Mouse (Mus musculus): ENCODE data around the gene Bbs7. TPM values are rescaled to one million over a fixed set of nuclear protein-coding genes. Genes with fewer than 3 reads are reported as not detected.
"Not testable (repeated sequence)": the region's sequence is repeated elsewhere in the genome, so short reads cannot be mapped to it uniquely, and the experiment has no call there.

Bbs7 gene
- total and polyA plus RNA-seq, 2 experiments = 0.65 to 6.1 TPM

- 18% methylated on average over 4 of the region's 4 CpGs for WGBS
- Histone ChIP-seq H3K4me1 (ENCODE audit: control insufficient read depth, insufficient read depth, low read length) (no peaks in the 10 kb centered on the region), H3K27ac (replicated peaks; ENCODE audit: insufficient read depth, low read depth, low read length) (no peak overlapping the region), H3K9ac (ENCODE audit: low read depth, low read length) (no peak overlapping the region), H3K4me3 (ENCODE audit: insufficient read depth, low read depth, low read length) (no peak overlapping the region), H3K27me3 (ENCODE audit: control insufficient read depth, insufficient read depth, low read length) (no peaks in the 10 kb centered on the region), H3K36me3 (ENCODE audit: control insufficient read depth, insufficient read depth, low read length) (no peaks in the 10 kb centered on the region), H3K79me2 (ENCODE audit: control insufficient read depth, insufficient read depth, low read length) (no peaks in the 10 kb centered on the region)
- peak; percentile 8 for DNase-seq (ENCODE audit: extremely low read depth, low read depth, low spot score)
- TF ChIP-seq POLR2A (IDR thresholded peaks at IDR 0.05; ENCODE audit: extremely low read depth, insufficient read depth, low read length) = no peak
- TF ChIP-seq CTCF (IDR thresholded peaks at IDR 0.05; ENCODE audit: low read depth, low read length) = peak; percentile 61
These were observed 22.2 kb upstream of the Bbs7 start for GRCm38 (mm10) chr3:36635449-36635848.

DNA sequence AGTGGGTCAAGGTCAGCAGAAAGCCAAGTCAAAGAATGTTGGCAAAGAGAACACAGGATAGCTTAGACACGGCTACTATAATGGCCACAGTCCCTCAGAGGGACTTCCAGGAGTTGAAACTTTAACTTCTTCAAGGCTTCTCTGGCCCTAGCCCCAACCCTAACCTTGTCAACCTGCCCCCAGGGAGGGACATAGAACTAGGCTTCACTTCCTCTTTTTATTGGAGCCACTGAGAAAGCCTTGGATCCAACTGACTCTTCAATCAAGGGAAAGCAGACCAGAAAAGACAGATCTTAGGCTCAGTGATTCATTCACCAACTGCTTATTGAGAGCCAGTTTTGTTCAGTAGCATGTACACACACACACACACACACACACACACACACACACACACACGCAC, 13.5 kb upstream of the Bbs7 start:
- no peaks in the 10 kb centered on the region for H3K4me1 ChIP-seq (ENCODE audit: control insufficient read depth, insufficient read depth, low read length)

GRCm38 (mm10) chr3:36618181-36618580, 4.9 kb upstream of the Bbs7 start:
- Histone ChIP-seq H3K9ac (ENCODE audit: low read depth, low read length) (no peak overlapping the region), H3K4me3 (ENCODE audit: insufficient read depth, low read depth, low read length) (no peak overlapping the region), H3K79me2 (ENCODE audit: control insufficient read depth, insufficient read depth, low read length) (no peaks in the 10 kb centered on the region), H3K4me1 (ENCODE audit: control insufficient read depth, insufficient read depth, low read length) (peaks cover 2% of the 10 kb centered on the region; the same call in 1 of the 2 replicates), H3K27ac (replicated peaks; ENCODE audit: insufficient read depth, low read depth, low read length) (no peak overlapping the region), H3K36me3 (ENCODE audit: control insufficient read depth, insufficient read depth, low read length) (no peaks in the 10 kb centered on the region), H3K27me3 (ENCODE audit: control insufficient read depth, insufficient read depth, low read length) (no peaks in the 10 kb centered on the region)
- no peak for DNase-seq (ENCODE audit: extremely low read depth, low read depth, low spot score)
- 35% methylated on average over 7 of the region's 7 CpGs for WGBS
- TF ChIP-seq POLR2A (IDR thresholded peaks at IDR 0.05; ENCODE audit: extremely low read depth, insufficient read depth, low read length) (no peak), CTCF (IDR thresholded peaks at IDR 0.05; ENCODE audit: low read depth, low read length) (no peak)

More for the DNA sequence above, 13.5 kb upstream of the Bbs7 start:
- TF ChIP-seq POLR2A (IDR thresholded peaks at IDR 0.05; ENCODE audit: extremely low read depth, insufficient read depth, low read length) = no peak
- no peak for TF ChIP-seq CTCF (IDR thresholded peaks at IDR 0.05; ENCODE audit: low read depth, low read length)
- no peaks in the 10 kb centered on the region for H3K36me3 ChIP-seq (ENCODE audit: control insufficient read depth, insufficient read depth, low read length)
- no peaks in the 10 kb centered on the region for H3K27me3 ChIP-seq (ENCODE audit: control insufficient read depth, insufficient read depth, low read length)
- H3K4me3 ChIP-seq (ENCODE audit: insufficient read depth, low read depth, low read length) = no peak overlapping the region
- no peak for DNase-seq (ENCODE audit: extremely low read depth, low read depth, low spot score)
- no peak overlapping the region for H3K27ac ChIP-seq (replicated peaks; ENCODE audit: insufficient read depth, low read depth, low read length)
- 72% methylated on average over 2 of the region's 2 CpGs for WGBS
- no peak overlapping the region for H3K9ac ChIP-seq (ENCODE audit: low read depth, low read length)
- H3K79me2 ChIP-seq (ENCODE audit: control insufficient read depth, insufficient read depth, low read length) = no peaks in the 10 kb centered on the region

GRCm38 (mm10) chr3:36613908-36614255, 605 bp upstream of the Bbs7 start:
- no peaks in the 10 kb centered on the region for H3K27me3 ChIP-seq (ENCODE audit: control insufficient read depth, insufficient read depth, low read length)
- H3K4me3 ChIP-seq (ENCODE audit: insufficient read depth, low read depth, low read length) = no peak overlapping the region
- H3K9ac ChIP-seq (ENCODE audit: low read depth, low read length) = no peak overlapping the region
- no peaks in the 10 kb centered on the region for H3K36me3 ChIP-seq (ENCODE audit: control insufficient read depth, insufficient read depth, low read length)
- no peak overlapping the region for H3K27ac ChIP-seq (replicated peaks; ENCODE audit: insufficient read depth, low read depth, low read length)
- no peak for TF ChIP-seq CTCF (IDR thresholded peaks at IDR 0.05; ENCODE audit: low read depth, low read length)
- no peak for TF ChIP-seq POLR2A (IDR thresholded peaks at IDR 0.05; ENCODE audit: extremely low read depth, insufficient read depth, low read length)
- H3K4me1 ChIP-seq (ENCODE audit: control insufficient read depth, insufficient read depth, low read length) = peaks cover 3% of the 10 kb centered on the region; the same call in 1 of the 2 replicates
- 58% methylated on average over 5 of the region's 5 CpGs for WGBS
- no peaks in the 10 kb centered on the region for H3K79me2 ChIP-seq (ENCODE audit: control insufficient read depth, insufficient read depth, low read length)
- no peak for DNase-seq (ENCODE audit: extremely low read depth, low read depth, low spot score)

- H3K27me3 ChIP-seq (ENCODE audit: control insufficient read depth, insufficient read depth, low read length) = no peaks in the 10 kb centered on the region
- no peaks in the 10 kb centered on the region for H3K79me2 ChIP-seq (ENCODE audit: control insufficient read depth, insufficient read depth, low read length)
- H3K36me3 ChIP-seq (ENCODE audit: control insufficient read depth, insufficient read depth, low read length) = no peaks in the 10 kb centered on the region
- peaks cover 3% of the 10 kb centered on the region; the same call in 1 of the 2 replicates for H3K4me1 ChIP-seq (ENCODE audit: control insufficient read depth, insufficient read depth, low read length)
- 12% methylated on average over 6 of the region's 6 CpGs for WGBS
- TF ChIP-seq CTCF (IDR thresholded peaks at IDR 0.05; ENCODE audit: low read depth, low read length) (no peak), POLR2A (IDR thresholded peaks at IDR 0.05; ENCODE audit: extremely low read depth, insufficient read depth, low read length) (no peak)
- 0 out of 2 replicates have a peak overlapping the region, but pooled peaks have one; percentile 4 for H3K27ac ChIP-seq (replicated peaks; ENCODE audit: insufficient read depth, low read depth, low read length)
- peak; percentile 8 for DNase-seq (ENCODE audit: extremely low read depth, low read depth, low spot score)
- peak overlapping the region; percentile 93 for H3K9ac ChIP-seq (ENCODE audit: low read depth, low read length)
- H3K4me3 ChIP-seq (ENCODE audit: insufficient read depth, low read depth, low read length) = peak overlapping the region; percentile 95
These were observed 590 bp downstream of the Bbs7 start for GRCm38 (mm10) chr3:36612687-36613086.

GRCm38 (mm10) chr3:36605894-36606783, 7.1 kb downstream of the Bbs7 start:
- WGBS = 90% methylated on average over 7 of the region's 7 CpGs
- H3K9ac ChIP-seq (ENCODE audit: low read depth, low read length) = no peak overlapping the region
- no peak for DNase-seq (ENCODE audit: extremely low read depth, low read depth, low spot score)

GRCm38 (mm10) chr3:36599773-36600172, 13.5 kb downstream of the Bbs7 start:
- not testable (repeated sequence) for H3K4me3 ChIP-seq (ENCODE audit: insufficient read depth, low read depth, low read length); H3K79me2 ChIP-seq (ENCODE audit: control insufficient read depth, insufficient read depth, low read length); H3K27me3 ChIP-seq (ENCODE audit: control insufficient read depth, insufficient read depth, low read length); H3K27ac ChIP-seq (replicated peaks; ENCODE audit: insufficient read depth, low read depth, low read length); DNase-seq (ENCODE audit: extremely low read depth, low read depth, low spot score); H3K4me1 ChIP-seq (ENCODE audit: control insufficient read depth, insufficient read depth, low read length); H3K9ac ChIP-seq (ENCODE audit: low read depth, low read length)
- H3K36me3 ChIP-seq (ENCODE audit: control insufficient read depth, insufficient read depth, low read length) = peaks cover 14% of the 10 kb centered on the region; the same call in 1 of the 2 replicates
- 91% methylated on average over 9 of the region's 9 CpGs for WGBS

More at GRCm38 (mm10) chr3:36605894-36606783, 7.1 kb downstream of the Bbs7 start:
- Histone ChIP-seq H3K4me3 (ENCODE audit: insufficient read depth, low read depth, low read length) (no peak overlapping the region), H3K27ac (replicated peaks; ENCODE audit: insufficient read depth, low read depth, low read length) (no peak overlapping the region), H3K36me3 (ENCODE audit: control insufficient read depth, insufficient read depth, low read length) (peaks cover 12% of the 10 kb centered on the region; the same call in 1 of the 2 replicates), H3K27me3 (ENCODE audit: control insufficient read depth, insufficient read depth, low read length) (no peaks in the 10 kb centered on the region), H3K4me1 (ENCODE audit: control insufficient read depth, insufficient read depth, low read length) (no peaks in the 10 kb centered on the region), H3K79me2 (ENCODE audit: control insufficient read depth, insufficient read depth, low read length) (no peaks in the 10 kb centered on the region)
- TF ChIP-seq POLR2A (IDR thresholded peaks at IDR 0.05; ENCODE audit: extremely low read depth, insufficient read depth, low read length) (no peak), CTCF (IDR thresholded peaks at IDR 0.05; ENCODE audit: low read depth, low read length) (no peak)
